Mouse (Mus musculus) lung, embryonic 16.5 days (tissue): Measurements from ENCODE around the gene Crocc2. TPM values are rescaled to one million over a fixed set of nuclear protein-coding genes. Genes with fewer than 3 reads are reported as not detected.

Source experiments
- ATAC-seq: fragments of 200-750 bp; cut with Nextera tagmentation; 2 replicates; pipeline ENCODE4 v1.8.0; 2017; ENCODE audit warnings: low read depth, mild to moderate bottlenecking, moderate library complexity
- H3K27ac ChIP-seq: fragments of 300-500 bp; sonication (generic); 2 replicates; pipeline ENCODE4 v1.5.1; 2014; ENCODE audit warnings: mild to moderate bottlenecking, control low read depth, low read length
- H3K27me3 ChIP-seq: fragments of 300-500 bp; sonication (generic); 2 replicates; pipeline ENCODE4 v1.6.1; 2014; ENCODE audit warnings: low read depth, low read length, mixed read lengths; ENCODE audit not compliant: control insufficient read depth, insufficient read depth
- H3K36me3 ChIP-seq: fragments of 300-500 bp; sonication (generic); 2 replicates; pipeline ENCODE4 v1.6.1; 2014; ENCODE audit warnings: low read length; ENCODE audit not compliant: control insufficient read depth, insufficient read depth
- H3K4me1 ChIP-seq: fragments of 300-500 bp; sonication (generic); replicated peaks from 2 replicates; pipeline ENCODE4 v1.6.1; 2014; ENCODE audit warnings: low read length, mixed read lengths; ENCODE audit not compliant: control insufficient read depth, insufficient read depth
- H3K4me2 ChIP-seq: fragments of 300-500 bp; sonication (generic); 2 replicates; pipeline ENCODE4 v1.6.1; 2014; ENCODE audit warnings: low read depth, low read length, control low read depth
- H3K4me3 ChIP-seq: fragments of 300-500 bp; sonication (generic); 2 replicates; pipeline ENCODE4 v1.5.1; 2014; ENCODE audit warnings: mild to moderate bottlenecking, low read length, control low read depth
- H3K9ac ChIP-seq: fragments of 300-500 bp; sonication (generic); 2 replicates; pipeline ENCODE4 v1.6.1; 2014; ENCODE audit warnings: low read length, control low read depth
- H3K9me3 ChIP-seq: fragments of 300-500 bp; sonication (generic); 2 replicates; pipeline ENCODE4 v1.6.1; 2016; ENCODE audit warnings: low read length; ENCODE audit not compliant: control insufficient read depth
- WGBS: fragments of 180-500 bp; shearing (Covaris S2); extraction: QIAGEN DNeasy Blood & Tissue Kit; methylation state at CpG from one replicate; pipeline ENCODE4 v1.1.7; 2014; 5-methylcytosine and 5-hydroxymethylcytosine counted together
- polyA plus RNA-seq: library from polyadenylated mRNA; unstranded; fragments of >200 nt; fragmentation: Nextera tagmentation; extraction: Ambion mirVana; gene quantifications from 2 replicates; pipeline ENCODE4 v1.2.1, GENCODE M21; 2015

The Crocc2 gene
- polyA plus RNA-seq, 1 experiment from 2014 or later: 4.9 TPM

- Histone ChIP-seq H3K27ac (peak within 1 kb of the TSS; percentile 96), H3K36me3 (no peaks in the 10 kb centered on the region), H3K9me3 (no peaks in the 10 kb centered on the region), H3K4me1 (peaks cover 17% of the 10 kb centered on the region), H3K4me2 (peak within 1 kb of the TSS; percentile 45), H3K9ac (peak within 1 kb of the TSS; percentile 58), H3K27me3 (no peaks in the 10 kb centered on the region), H3K4me3 (peak within 1 kb of the TSS; percentile 43)
- ATAC-seq: peak; percentile 46
- WGBS: 57% methylated on average over 8 of the region's 8 CpGs
These were observed 7.9 kb upstream of the Crocc2 start, which contains the start of gene 2310007B03Rik for GRCm38 (mm10) chr1:93160501-93161133. 2310007B03Rik (minus strand) TSS chr1:93160948.

DNA sequence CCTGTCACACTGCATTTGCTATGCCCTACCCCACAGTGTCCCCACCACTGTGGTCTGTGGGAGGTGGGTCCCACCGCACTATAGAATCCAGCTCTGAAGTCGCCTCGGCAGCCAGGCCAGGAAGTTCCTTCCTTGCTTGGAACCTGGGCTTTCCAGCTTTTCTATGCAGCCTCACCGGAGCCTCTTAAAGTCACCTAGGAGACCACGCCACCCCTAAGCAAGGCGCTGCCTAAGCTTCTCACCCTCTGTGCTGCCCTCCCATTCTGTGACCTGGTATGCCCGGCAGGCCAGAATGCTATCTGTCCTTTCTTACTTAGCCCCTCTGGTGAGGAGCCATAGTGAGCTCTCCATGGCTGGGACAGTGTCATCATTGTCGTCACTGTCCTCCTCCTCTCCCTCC lies 7.2 kb upstream of the Crocc2 start:
- H3K27ac ChIP-seq: peak overlapping the region; percentile 96
- ATAC-seq: peak; percentile 52
- H3K4me2 ChIP-seq: 0 out of 2 replicates have a peak overlapping the region, but pooled peaks have one; percentile 31
- H3K9ac ChIP-seq: no peak overlapping the region
- no peaks in the 10 kb centered on the region for H3K9me3 ChIP-seq
- no peaks in the 10 kb centered on the region for H3K36me3 ChIP-seq
- H3K4me1 ChIP-seq: peaks cover 17% of the 10 kb centered on the region
- no peaks in the 10 kb centered on the region for H3K27me3 ChIP-seq
- no peak overlapping the region for H3K4me3 ChIP-seq
- WGBS: 49% methylated on average over 8 of the region's 8 CpGs

GRCm38 (mm10) chr1:93161921-93162320 lies 6.6 kb upstream of the Crocc2 start:
- H3K27ac ChIP-seq: peak overlapping the region; percentile 96
- no peaks in the 10 kb centered on the region for H3K36me3 ChIP-seq
- peak; percentile 63 for ATAC-seq
- H3K4me1 ChIP-seq: peaks cover 21% of the 10 kb centered on the region
- no peak overlapping the region; the same call in 1 of the 2 replicates for H3K4me3 ChIP-seq
- 51% methylated on average over 10 of the region's 10 CpGs for WGBS
- peak overlapping the region; percentile 1; the same call in 1 of the 2 replicates for H3K9ac ChIP-seq
- H3K9me3 ChIP-seq: no peaks in the 10 kb centered on the region
- no peaks in the 10 kb centered on the region for H3K27me3 ChIP-seq
- 0 out of 2 replicates have a peak overlapping the region, but pooled peaks have one; percentile 31 for H3K4me2 ChIP-seq

DNA sequence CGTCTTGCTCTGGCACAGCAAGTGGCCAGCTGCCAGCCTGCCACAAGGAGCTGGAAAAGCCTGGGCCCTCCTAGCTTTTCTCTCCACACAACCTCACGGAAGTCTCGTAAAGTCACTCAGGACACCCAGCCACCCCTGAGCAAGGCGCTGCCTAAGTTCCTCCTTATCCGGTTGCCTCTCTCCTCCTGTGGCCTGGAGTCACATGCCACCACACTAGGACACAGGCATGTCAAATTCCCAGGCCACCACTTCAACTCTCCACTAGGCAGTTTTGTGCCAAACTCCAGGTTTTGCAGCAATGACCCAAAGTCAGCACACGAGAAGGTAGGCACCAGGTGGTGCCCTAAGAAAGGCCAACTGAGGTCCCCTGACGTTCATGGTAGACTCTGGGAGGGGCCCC lies 5.9 kb upstream of the Crocc2 start:
- no peak for ATAC-seq
- Histone ChIP-seq H3K27ac (peak overlapping the region; percentile 96), H3K9ac (peak overlapping the region; percentile 1; the same call in 1 of the 2 replicates), H3K4me1 (peaks cover 21% of the 10 kb centered on the region), H3K27me3 (no peaks in the 10 kb centered on the region), H3K36me3 (no peaks in the 10 kb centered on the region), H3K4me3 (no peak overlapping the region), H3K9me3 (no peaks in the 10 kb centered on the region), H3K4me2 (no peak overlapping the region)
- WGBS: 66% methylated on average over 7 of the region's 7 CpGs

- 65% methylated on average over 9 of the region's 9 CpGs for WGBS
- H3K27me3 ChIP-seq: no peaks in the 10 kb centered on the region
- no peak overlapping the region for H3K9ac ChIP-seq
- no peak overlapping the region for H3K27ac ChIP-seq
- no peaks in the 10 kb centered on the region for H3K9me3 ChIP-seq
- peaks cover 20% of the 10 kb centered on the region for H3K4me1 ChIP-seq
- H3K36me3 ChIP-seq: no peaks in the 10 kb centered on the region
- no peak for ATAC-seq
- H3K4me2 ChIP-seq: no peak overlapping the region
- H3K4me3 ChIP-seq: no peak overlapping the region
These were observed 3.1 kb upstream of the Crocc2 start for GRCm38 (mm10) chr1:93165447-93165846.

GRCm38 (mm10) chr1:93166346-93167079 lies 2.0 kb upstream of the Crocc2 start:
- 66% methylated on average over 11 of the region's 11 CpGs for WGBS
- no peaks in the 10 kb centered on the region for H3K9me3 ChIP-seq
- no peak overlapping the region for H3K9ac ChIP-seq
- H3K4me1 ChIP-seq: peaks cover 15% of the 10 kb centered on the region
- peak; percentile 29 for ATAC-seq
- no peaks in the 10 kb centered on the region for H3K36me3 ChIP-seq
- H3K27ac ChIP-seq: no peak overlapping the region
- H3K4me2 ChIP-seq: no peak overlapping the region
- H3K27me3 ChIP-seq: no peaks in the 10 kb centered on the region
- no peak overlapping the region for H3K4me3 ChIP-seq

- no peak for ATAC-seq
- no peak overlapping the region for H3K4me3 ChIP-seq
- H3K4me1 ChIP-seq: peaks cover 13% of the 10 kb centered on the region
- no peak overlapping the region for H3K27ac ChIP-seq
- no peaks in the 10 kb centered on the region for H3K27me3 ChIP-seq
- no peak overlapping the region for H3K9ac ChIP-seq
- no peak overlapping the region for H3K4me2 ChIP-seq
- H3K9me3 ChIP-seq: no peaks in the 10 kb centered on the region
- WGBS: 61% methylated on average over 4 of the region's 4 CpGs
- H3K36me3 ChIP-seq: no peaks in the 10 kb centered on the region
These were observed 5.1 kb downstream of the Crocc2 start for GRCm38 (mm10) chr1:93173665-93174064.

DNA sequence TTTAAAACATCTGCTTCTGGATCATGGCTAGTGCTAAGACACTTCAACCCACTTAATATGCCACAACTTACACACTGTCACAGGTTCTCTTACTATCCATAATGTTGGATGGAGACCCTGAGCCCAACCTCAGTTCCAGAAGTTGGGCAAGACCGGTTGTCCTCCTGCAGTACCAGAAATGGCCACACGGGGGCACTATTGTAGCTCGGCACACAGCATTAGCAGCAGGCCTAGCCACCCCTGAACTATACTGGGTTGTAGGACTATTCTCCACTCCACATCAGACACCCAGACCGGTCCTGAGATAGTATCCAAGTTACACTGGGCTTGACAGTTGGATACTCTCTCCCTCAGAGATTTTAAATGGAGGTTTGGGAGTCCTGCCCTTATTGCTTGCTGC lies 5.9 kb downstream of the Crocc2 start:
- no peak overlapping the region for H3K4me2 ChIP-seq
- H3K4me1 ChIP-seq: peaks cover 13% of the 10 kb centered on the region
- H3K9ac ChIP-seq: no peak overlapping the region
- no peaks in the 10 kb centered on the region for H3K9me3 ChIP-seq
- WGBS: under 1% methylated on average over 4 of the region's 4 CpGs
- no peak overlapping the region for H3K27ac ChIP-seq
- H3K36me3 ChIP-seq: no peaks in the 10 kb centered on the region
- peak; percentile 53 for ATAC-seq
- H3K27me3 ChIP-seq: no peaks in the 10 kb centered on the region
- no peak overlapping the region for H3K4me3 ChIP-seq

DNA sequence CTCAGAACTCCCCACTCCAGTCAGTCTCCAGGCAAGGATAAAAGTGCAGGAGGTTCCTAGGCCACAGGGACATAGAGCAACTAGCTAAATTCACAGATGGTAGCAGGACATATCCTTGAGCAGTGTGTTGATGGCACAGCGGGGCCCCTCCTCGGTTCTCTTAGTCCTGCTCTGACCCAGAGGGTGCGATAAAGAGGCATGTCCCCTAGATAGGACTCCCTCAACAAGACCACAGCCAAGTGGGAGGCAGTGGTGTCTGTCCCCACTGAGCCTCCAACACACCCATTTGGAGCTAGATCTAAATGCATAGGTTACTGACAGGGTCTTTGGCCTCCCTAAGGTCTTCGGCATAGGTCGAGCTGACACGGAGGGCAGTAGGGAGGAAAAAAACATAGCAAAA lies 7.3 kb downstream of the Crocc2 start:
- no peak overlapping the region; the same call in 1 of the 2 replicates for H3K4me3 ChIP-seq
- peak overlapping the region; percentile 40 for H3K9ac ChIP-seq
- no peaks in the 10 kb centered on the region for H3K27me3 ChIP-seq
- peak overlapping the region; percentile 92 for H3K27ac ChIP-seq
- H3K4me2 ChIP-seq: peak overlapping the region; percentile 54
- whole genome bisulfite sequencing: 16% methylated on average over 6 of the region's 6 CpGs
- H3K4me1 ChIP-seq: peaks cover 13% of the 10 kb centered on the region
- 0 out of 2 replicates have a peak, but pooled peaks have one; percentile 24 for ATAC-seq
- H3K9me3 ChIP-seq: no peaks in the 10 kb centered on the region
- H3K36me3 ChIP-seq: no peaks in the 10 kb centered on the region
